Mouse (Mus musculus) liver, postnatal 0 days (tissue): ENCODE measurements around the gene Zfp655.

Experiments used
- CTCF ChIP-seq: sonication (generic); IDR thresholded peaks from 2 replicates; pipeline ENCODE4 v1.5.1; 2016; ENCODE audit warnings: antibody characterized with exemption, low read depth
- EP300 ChIP-seq: IDR thresholded peaks from 2 replicates; pipeline ENCODE4 v1.6.1; 2016; ENCODE audit warnings: antibody characterized with exemption, low read depth, mild to moderate bottlenecking

- TF ChIP-seq CTCF (peak; percentile 70), EP300 (no peak)
Observed at GRCm38 (mm10) chr5:145234636-145235035, 3.1 kb downstream of the Zfp655 start.
